Mouse (Mus musculus): ENCODE results near the gene Ifih1. TPM values are rescaled to one million over a fixed set of nuclear protein-coding genes. Genes with fewer than 3 reads are reported as not detected.

The Ifih1 gene
- polyA plus RNA-seq, 1 experiment from 2014 or later = 0.93 TPM

GRCm38 (mm10) chr2:62627728-62628127 is 18.3 kb downstream of the Ifih1 start:
- WGBS = 13% methylated on average over 5 of the region's 5 CpGs
- H3K27me3 ChIP-seq (replicated peaks) = no peaks in the 10 kb centered on the region
- no peak overlapping the region for H3K4me2 ChIP-seq
- H3K27ac ChIP-seq = no peak overlapping the region
- H3K4me1 ChIP-seq = no peaks in the 10 kb centered on the region
- no peaks in the 10 kb centered on the region for H3K9me3 ChIP-seq
- H3K36me3 ChIP-seq (replicated peaks) = no peaks in the 10 kb centered on the region
- no peak for ATAC-seq (replicated peaks)
- no peak overlapping the region for H3K4me3 ChIP-seq
- H3K9ac ChIP-seq = no peak overlapping the region

GRCm38 (mm10) chr2:62623024-62623441 is 23.0 kb downstream of the Ifih1 start:
- Histone ChIP-seq H3K36me3 (replicated peaks) (no peaks in the 10 kb centered on the region), H3K9ac (no peak overlapping the region), H3K4me2 (no peak overlapping the region), H3K4me3 (no peak overlapping the region), H3K27me3 (replicated peaks) (no peaks in the 10 kb centered on the region), H3K4me1 (no peaks in the 10 kb centered on the region), H3K27ac (no peak overlapping the region), H3K9me3 (no peaks in the 10 kb centered on the region)
- ATAC-seq (replicated peaks) = no peak
- WGBS = 80% methylated on average over 8 of the region's 8 CpGs

DNA sequence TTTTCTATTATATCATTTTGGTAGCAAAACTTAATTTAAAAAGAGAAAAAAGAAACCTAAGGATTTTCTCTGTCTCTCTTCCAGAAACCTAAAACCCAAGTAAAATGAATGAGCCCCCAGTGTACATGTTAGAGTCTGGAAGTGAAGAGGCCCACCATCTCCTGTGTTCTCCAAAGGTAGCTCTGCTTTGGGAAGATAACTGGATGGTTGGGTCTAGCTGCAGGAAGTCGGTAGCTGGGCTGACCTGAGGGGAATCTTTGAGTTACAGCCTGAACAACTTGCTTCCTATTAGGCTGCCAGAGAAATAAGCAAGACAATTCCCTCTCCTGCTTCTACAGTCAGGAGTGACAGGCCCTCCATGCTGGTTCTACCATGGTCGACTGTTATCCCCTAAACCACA is 26.4 kb downstream of the Ifih1 start:
- no peak overlapping the region for H3K27ac ChIP-seq
- H3K4me2 ChIP-seq = no peak overlapping the region
- H3K4me3 ChIP-seq = no peak overlapping the region
- WGBS = 71% methylated on average over 2 of the region's 2 CpGs
- no peak for ATAC-seq (replicated peaks)
- H3K9me3 ChIP-seq = no peaks in the 10 kb centered on the region
- no peaks in the 10 kb centered on the region for H3K36me3 ChIP-seq (replicated peaks)
- no peaks in the 10 kb centered on the region for H3K4me1 ChIP-seq
- no peak overlapping the region for H3K9ac ChIP-seq
- H3K27me3 ChIP-seq (replicated peaks) = no peaks in the 10 kb centered on the region

GRCm38 (mm10) chr2:62618934-62619341 is 27.1 kb downstream of the Ifih1 start:
- H3K36me3 ChIP-seq (replicated peaks) = no peaks in the 10 kb centered on the region
- no peak overlapping the region for H3K9ac ChIP-seq
- H3K27me3 ChIP-seq (replicated peaks) = no peaks in the 10 kb centered on the region
- no peaks in the 10 kb centered on the region for H3K4me1 ChIP-seq
- ATAC-seq (replicated peaks) = no peak
- H3K9me3 ChIP-seq = no peaks in the 10 kb centered on the region
- no peak overlapping the region for H3K27ac ChIP-seq
- WGBS = 90% methylated on average over 7 of the region's 7 CpGs
- no peak overlapping the region for H3K4me3 ChIP-seq
- no peak overlapping the region for H3K4me2 ChIP-seq

GRCm38 (mm10) chr2:62613133-62613532 is 32.9 kb downstream of the Ifih1 start:
- Histone ChIP-seq H3K27me3 (replicated peaks) (no peaks in the 10 kb centered on the region), H3K9ac (no peak overlapping the region), H3K9me3 (no peaks in the 10 kb centered on the region), H3K4me1 (no peaks in the 10 kb centered on the region), H3K4me3 (no peak overlapping the region), H3K27ac (no peak overlapping the region), H3K36me3 (replicated peaks) (no peaks in the 10 kb centered on the region), H3K4me2 (no peak overlapping the region)
- WGBS = 95% methylated on average over 4 of the region's 4 CpGs
- no peak for ATAC-seq (replicated peaks)

DNA sequence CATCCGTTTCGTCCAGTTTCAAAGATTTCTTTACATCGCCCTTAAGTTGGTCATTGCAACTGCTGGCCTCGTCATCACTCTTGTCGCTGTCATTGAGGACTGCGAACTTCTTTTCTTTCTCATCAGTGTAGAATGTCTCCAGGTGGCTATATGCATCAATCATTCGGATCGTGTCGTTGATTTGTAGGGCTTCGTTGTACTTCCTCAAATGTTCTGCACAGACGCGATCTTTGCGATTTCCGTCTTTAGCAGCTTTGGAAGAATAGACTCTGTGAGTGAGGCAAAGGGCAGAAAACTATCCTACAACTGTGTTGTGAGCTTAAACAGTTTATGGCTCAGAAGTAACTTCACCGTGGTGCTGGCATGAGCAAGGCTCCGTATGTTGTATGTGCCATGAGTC is 39.9 kb downstream of the Ifih1 start:
- Histone ChIP-seq H3K27ac (no peak overlapping the region), H3K27me3 (replicated peaks) (no peaks in the 10 kb centered on the region), H3K9ac (no peak overlapping the region), H3K4me3 (no peak overlapping the region), H3K4me2 (no peak overlapping the region), H3K4me1 (no peaks in the 10 kb centered on the region), H3K36me3 (replicated peaks) (no peaks in the 10 kb centered on the region), H3K9me3 (no peaks in the 10 kb centered on the region)
- ATAC-seq (replicated peaks) = no peak
- 96% methylated on average over 16 of the region's 16 CpGs for WGBS

- no peak for ATAC-seq (replicated peaks)
- no peak overlapping the region for H3K27ac ChIP-seq
Observed at GRCm38 (mm10) chr2:62603530-62603929, 42.5 kb downstream of the Ifih1 start.

DNA sequence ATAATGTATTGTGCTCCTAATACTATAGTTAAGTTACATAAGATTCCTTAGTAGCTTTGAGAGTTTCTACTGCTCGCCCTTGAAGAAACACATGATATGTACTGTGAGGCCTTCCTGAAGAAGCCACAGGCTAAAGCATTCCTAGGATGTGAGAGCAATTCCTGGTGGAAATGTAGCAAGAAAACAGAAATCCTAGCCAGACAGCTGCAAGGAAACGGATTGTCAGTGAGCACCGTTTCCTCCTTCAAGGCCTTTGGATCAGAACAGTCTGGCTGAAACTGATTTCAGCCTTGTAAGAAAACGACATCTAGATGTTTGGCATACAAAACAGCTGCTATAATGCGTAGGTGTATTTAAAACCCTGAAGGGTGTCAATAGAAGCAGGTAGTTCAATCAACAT is 49.5 kb downstream of the Ifih1 start:
- Histone ChIP-seq H3K27me3 (replicated peaks) (no peaks in the 10 kb centered on the region), H3K36me3 (replicated peaks) (no peaks in the 10 kb centered on the region), H3K9me3 (no peaks in the 10 kb centered on the region), H3K4me1 (no peaks in the 10 kb centered on the region), H3K4me3 (no peak overlapping the region), H3K4me2 (no peak overlapping the region), H3K9ac (no peak overlapping the region), H3K27ac (no peak overlapping the region)
- ATAC-seq (replicated peaks) = no peak
- WGBS = 91% methylated on average over 5 of the region's 5 CpGs

More at GRCm38 (mm10) chr2:62603530-62603929, 42.5 kb downstream of the Ifih1 start:
- Histone ChIP-seq H3K4me2 (no peak overlapping the region), H3K9ac (no peak overlapping the region), H3K4me3 (no peak overlapping the region), H3K27me3 (replicated peaks) (no peaks in the 10 kb centered on the region), H3K4me1 (no peaks in the 10 kb centered on the region), H3K36me3 (replicated peaks) (no peaks in the 10 kb centered on the region), H3K9me3 (no peaks in the 10 kb centered on the region)
- WGBS = 86% methylated on average over 5 of the region's 5 CpGs

DNA sequence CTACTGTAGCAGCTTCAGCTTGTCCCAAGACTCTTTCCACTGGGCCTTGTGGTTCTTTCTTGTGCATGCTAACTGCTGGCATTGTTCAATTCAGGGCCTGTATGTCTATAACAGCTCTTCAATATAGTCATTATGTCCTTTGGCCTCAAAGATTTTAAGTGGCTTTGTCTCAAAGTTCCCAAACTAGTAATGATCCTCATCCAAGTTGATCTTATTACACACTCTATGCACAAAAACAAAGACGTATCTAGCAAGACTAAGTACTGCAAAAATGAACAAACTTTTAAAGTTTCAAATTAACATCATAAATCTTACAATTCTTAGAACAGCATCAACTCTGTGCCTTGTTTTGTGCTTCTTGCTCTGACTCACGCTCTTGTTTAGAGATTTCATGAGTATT is 51.6 kb downstream of the Ifih1 start:
- Histone ChIP-seq H3K9me3 (no peaks in the 10 kb centered on the region), H3K27ac (no peak overlapping the region), H3K36me3 (replicated peaks) (no peaks in the 10 kb centered on the region), H3K4me1 (no peaks in the 10 kb centered on the region), H3K27me3 (replicated peaks) (no peaks in the 10 kb centered on the region), H3K9ac (no peak overlapping the region), H3K4me3 (no peak overlapping the region), H3K4me2 (no peak overlapping the region)
- WGBS = 89% methylated on average over 2 of the region's 2 CpGs
- no peak for ATAC-seq (replicated peaks)

DNA sequence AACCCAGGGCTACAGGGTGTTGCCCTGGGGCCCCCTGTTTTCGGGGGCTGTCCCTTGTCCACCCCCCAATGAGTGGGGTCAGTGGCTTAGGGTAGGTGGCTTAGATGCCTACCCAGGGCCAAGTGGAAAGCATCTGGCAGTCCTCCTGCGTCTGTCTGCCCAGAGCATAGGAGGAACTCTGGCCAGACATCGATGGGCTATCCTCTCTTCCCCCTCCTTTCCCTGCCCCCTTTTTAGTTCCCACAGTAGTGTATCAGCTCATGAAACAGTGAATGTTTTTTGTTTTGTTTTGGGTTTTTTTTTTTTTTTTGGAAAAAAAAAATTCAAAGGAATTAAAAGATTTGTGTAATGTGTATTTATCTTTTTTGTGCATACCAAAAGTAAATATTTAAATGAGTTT is 54.5 kb downstream of the Ifih1 start:
- no peak overlapping the region for H3K9ac ChIP-seq
- no peak overlapping the region for H3K4me2 ChIP-seq
- WGBS = 87% methylated on average over 3 of the region's 3 CpGs
- no peaks in the 10 kb centered on the region for H3K9me3 ChIP-seq
- no peak overlapping the region for H3K27ac ChIP-seq
- no peak overlapping the region for H3K4me3 ChIP-seq
- no peaks in the 10 kb centered on the region for H3K27me3 ChIP-seq (replicated peaks)
- ATAC-seq (replicated peaks) = no peak
- H3K36me3 ChIP-seq (replicated peaks) = no peaks in the 10 kb centered on the region
- no peaks in the 10 kb centered on the region for H3K4me1 ChIP-seq

DNA sequence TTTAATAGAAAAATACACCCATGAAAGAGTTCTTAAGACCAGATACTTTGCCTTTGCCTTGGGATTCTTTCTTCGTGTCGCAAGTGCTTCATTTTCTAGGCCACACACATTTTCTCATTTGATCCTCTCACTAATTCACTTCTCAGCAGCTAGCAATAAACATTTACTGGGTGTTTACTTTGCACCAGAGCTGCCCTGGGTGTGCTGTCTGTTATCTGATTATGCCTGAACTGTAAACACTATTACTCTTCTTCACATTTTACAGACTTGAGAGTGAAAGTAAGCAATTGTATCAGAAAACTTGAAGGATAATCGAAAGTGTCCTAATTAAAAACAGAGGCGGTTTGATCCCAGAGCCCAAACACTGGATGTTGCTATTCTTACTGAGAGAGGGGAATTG is 56.7 kb downstream of the Ifih1 start:
- no peak overlapping the region for H3K4me3 ChIP-seq
- H3K4me1 ChIP-seq = no peaks in the 10 kb centered on the region
- ATAC-seq (replicated peaks) = no peak
- no peaks in the 10 kb centered on the region for H3K27me3 ChIP-seq (replicated peaks)
- no peaks in the 10 kb centered on the region for H3K9me3 ChIP-seq
- no peak overlapping the region for H3K27ac ChIP-seq
- H3K9ac ChIP-seq = no peak overlapping the region
- no peaks in the 10 kb centered on the region for H3K36me3 ChIP-seq (replicated peaks)
- no peak overlapping the region for H3K4me2 ChIP-seq
- WGBS = 91% methylated on average over 4 of the region's 4 CpGs

DNA sequence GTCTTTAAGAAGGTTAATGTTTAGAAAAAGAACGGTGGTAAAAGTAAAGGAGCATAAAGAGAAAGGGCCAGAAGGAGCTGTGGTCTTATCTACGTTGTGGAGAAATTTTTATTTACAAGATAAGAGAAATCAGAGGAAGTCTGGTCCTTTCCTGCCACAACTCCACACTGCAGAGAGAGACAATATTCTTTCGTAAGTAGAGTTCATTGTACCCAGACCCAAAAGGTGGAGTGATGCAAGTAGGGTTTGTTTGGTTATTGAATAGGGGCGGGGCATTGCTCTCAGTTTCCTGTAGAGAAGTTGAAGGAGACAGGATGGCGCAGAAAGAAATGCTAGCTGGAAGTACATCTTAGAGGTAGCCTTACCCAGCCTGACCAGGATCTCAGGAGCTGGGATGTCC is 60.3 kb downstream of the Ifih1 start:
- ATAC-seq (replicated peaks) = no peak
- no peaks in the 10 kb centered on the region for H3K4me1 ChIP-seq
- 90% methylated on average over 5 of the region's 5 CpGs for whole genome bisulfite sequencing

GRCm38 (mm10) chr2:62574962-62575361 is 71.1 kb downstream of the Ifih1 start:
- no peak for ATAC-seq (replicated peaks)
- Histone ChIP-seq H3K27ac (no peak overlapping the region), H3K9ac (no peak overlapping the region), H3K4me3 (no peak overlapping the region), H3K9me3 (no peaks in the 10 kb centered on the region), H3K36me3 (replicated peaks) (no peaks in the 10 kb centered on the region), H3K27me3 (replicated peaks) (no peaks in the 10 kb centered on the region), H3K4me2 (no peak overlapping the region), H3K4me1 (no peaks in the 10 kb centered on the region)
- WGBS = 81% methylated on average over 3 of the region's 3 CpGs

More for the DNA sequence above, 60.3 kb downstream of the Ifih1 start:
- Histone ChIP-seq H3K27ac (no peak overlapping the region), H3K4me2 (no peak overlapping the region), H3K36me3 (replicated peaks) (no peaks in the 10 kb centered on the region), H3K9ac (no peak overlapping the region), H3K27me3 (replicated peaks) (no peaks in the 10 kb centered on the region), H3K4me3 (no peak overlapping the region), H3K9me3 (no peaks in the 10 kb centered on the region)

- Histone ChIP-seq H3K27ac (no peak overlapping the region), H3K36me3 (replicated peaks) (no peaks in the 10 kb centered on the region), H3K27me3 (replicated peaks) (no peaks in the 10 kb centered on the region), H3K4me3 (no peak overlapping the region), H3K9me3 (no peaks in the 10 kb centered on the region), H3K4me2 (no peak overlapping the region), H3K9ac (no peak overlapping the region), H3K4me1 (no peaks in the 10 kb centered on the region)
- ATAC-seq (replicated peaks) = no peak
- 86% methylated on average over 7 of the region's 7 CpGs for WGBS
Observed at GRCm38 (mm10) chr2:62574250-62574649, 71.8 kb downstream of the Ifih1 start.
